Mouse (Mus musculus) liver, adult 2 months (tissue): ENCODE results near the gene Abcg4.

Source experiments
- CTCF ChIP-seq: fragments of 200-500 bp; IDR thresholded peaks from 2 replicates; pipeline ENCODE4 v1.5.1; 2011; ENCODE audit warnings: low read depth, low read length, control low read depth
- POLR2A ChIP-seq: fragments of 200-500 bp; IDR thresholded peaks from 2 replicates; pipeline ENCODE4 v1.6.1; 2011; ENCODE audit warnings: low read length, control low read depth; ENCODE audit not compliant: insufficient read depth; ENCODE audit errors: extremely low read depth

DNA sequence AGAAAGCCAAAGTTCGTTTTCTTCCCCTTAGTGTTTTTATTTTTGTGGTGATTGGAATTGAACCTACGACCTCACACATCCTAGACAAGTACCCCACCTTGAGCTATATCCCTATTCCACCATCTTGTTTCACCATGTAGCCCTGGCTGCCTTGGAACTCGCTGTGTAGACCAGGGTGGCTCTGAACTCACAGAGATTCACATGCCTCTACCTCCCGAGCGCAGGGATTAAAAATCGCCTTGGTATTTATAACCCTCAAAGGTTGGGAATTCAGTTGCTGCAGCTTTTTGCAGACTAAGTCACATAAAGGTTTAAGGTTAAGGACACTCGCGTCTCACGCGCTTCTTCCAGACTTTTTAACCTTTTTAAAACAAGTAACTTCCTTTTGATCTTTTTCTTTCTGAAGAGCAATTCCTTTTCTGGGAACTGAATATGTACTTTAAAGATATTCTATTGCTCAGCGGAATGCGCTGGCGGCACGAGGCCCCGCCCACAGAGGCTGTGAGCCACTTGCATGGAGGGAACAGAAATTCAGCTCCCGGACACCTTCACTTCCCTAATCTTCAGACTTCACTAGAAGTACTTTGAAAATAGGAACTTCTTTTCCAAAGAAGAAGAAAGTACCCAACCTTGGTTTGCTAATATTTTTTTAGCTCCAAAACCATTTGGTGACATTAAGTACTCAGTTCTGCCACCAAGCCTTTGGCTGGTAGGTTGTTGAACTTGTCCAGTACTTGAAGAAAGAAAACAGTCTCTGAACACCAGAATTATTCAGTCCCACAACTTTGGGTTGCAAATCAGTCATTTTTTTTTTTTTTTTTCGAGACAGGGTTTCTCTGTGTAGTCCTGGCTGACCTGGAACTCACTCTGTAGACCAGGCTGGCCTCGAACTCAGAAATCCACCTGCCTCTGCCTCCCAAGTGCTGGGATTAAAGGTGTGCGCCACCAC is 53.7 kb downstream of the Abcg4 start:
- TF ChIP-seq CTCF (no peak), POLR2A (no peak)
